In the genomic region with DNA sequence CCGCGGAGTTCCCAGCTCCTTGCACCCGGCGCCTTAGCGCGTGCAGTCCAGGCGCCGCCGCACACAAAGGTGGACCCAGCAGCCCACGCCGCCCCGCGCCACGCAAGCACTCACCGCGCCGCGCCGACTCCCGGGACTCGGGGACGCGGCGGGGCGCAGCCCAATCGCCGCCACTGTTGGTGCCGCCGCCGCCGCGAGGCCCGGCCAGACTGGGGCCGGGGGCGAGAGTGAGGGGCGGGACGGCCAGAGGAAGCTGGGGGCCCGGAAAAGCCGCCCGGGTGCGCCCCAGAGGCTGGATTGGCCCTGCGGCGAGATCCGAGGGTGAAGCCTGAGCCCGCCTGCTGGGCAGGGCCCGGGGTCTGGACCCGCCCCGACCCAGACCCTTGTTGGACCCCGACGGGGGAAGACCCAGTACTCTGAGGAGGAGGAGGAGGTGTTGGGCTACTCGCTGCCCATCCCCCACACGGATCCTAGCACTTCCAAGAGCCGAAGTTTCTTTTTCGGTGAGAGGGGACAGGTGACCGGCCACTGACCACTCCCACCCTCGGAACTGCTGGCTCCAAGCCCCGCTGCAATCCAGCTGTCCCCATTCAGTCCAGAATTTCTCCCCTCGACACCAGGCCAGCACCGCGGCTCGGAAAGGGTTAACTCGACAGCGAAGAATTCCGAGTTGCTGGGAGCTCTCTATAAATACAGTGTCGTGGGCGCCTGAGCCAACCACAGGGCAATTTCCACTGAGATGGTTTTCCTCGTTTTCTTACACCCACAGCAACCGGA, we compare ENCODE assay signal across 7 mouse cellular contexts. TPM values are rescaled to one million over a fixed set of nuclear protein-coding genes. Genes with fewer than 3 reads are reported as not detected.
DNase-seq lines count a peak whose midpoint lies in the region; ATAC-seq lines count a peak whose summit lies in the region.

A gene (minus strand): TSS at position 530 of the 777 bp plus-strand sequence.

- DNase-seq in adrenal gland, adult 8-10 months: peak; percentile 43
- DNase-seq in cerebellum, postnatal 14 days: peak; percentile 79 to 87
- DNase-seq in gastrocnemius, adult 18-20 months (ENCODE audit: low spot score): peak; percentile 57
- DNase-seq in hindbrain, embryonic 14.5 days (ENCODE audit: low spot score): peak; percentile 78
- peak; percentile 63 to 77 for DNase-seq in left cerebral cortex, adult 8-10 months (ENCODE audit: low spot score in 2 of 2)
- peak; percentile 76 to 82 for DNase-seq in lung, postnatal 4 days

- peak within 1 kb of the TSS; percentile 99 for H3K27ac ChIP-seq in hindbrain, embryonic 14.5 days
- peak within 1 kb of the TSS; percentile 95 for H3K27ac ChIP-seq in stomach, embryonic 14.5 days (ENCODE audit: low read length)

- H3K27me3 ChIP-seq in hindbrain, embryonic 14.5 days (ENCODE audit: control insufficient read depth, insufficient read depth, low read length): no peaks in the 10 kb centered on the region
- no peaks in the 10 kb centered on the region for H3K27me3 ChIP-seq in stomach, embryonic 14.5 days (ENCODE audit: control insufficient read depth, insufficient read depth, low read length)

- under 1% methylated on average over 56 of the region's 68 CpGs for WGBS in hindbrain, embryonic 14.5 days
- WGBS in stomach, embryonic 14.5 days: under 1% methylated on average over 59 of the region's 68 CpGs

- H3K4me3 ChIP-seq in hindbrain, embryonic 14.5 days (replicated peaks; ENCODE audit: low read length): peak within 1 kb of the TSS; percentile 89
- H3K4me3 ChIP-seq in stomach, embryonic 14.5 days (ENCODE audit: low read depth, low read length): peak within 1 kb of the TSS; percentile 84

- no peaks in the 10 kb centered on the region for H3K9me3 ChIP-seq in hindbrain, embryonic 14.5 days (ENCODE audit: control insufficient read depth, low read length)
- no peaks in the 10 kb centered on the region for H3K9me3 ChIP-seq in stomach, embryonic 14.5 days (ENCODE audit: control insufficient read depth, low read depth, low read length)

- H3K4me1 ChIP-seq in hindbrain, embryonic 14.5 days (replicated peaks; ENCODE audit: control insufficient read depth, insufficient read depth, low read length): peaks cover 22% of the 10 kb centered on the region
- peaks cover 25% of the 10 kb centered on the region for H3K4me1 ChIP-seq in stomach, embryonic 14.5 days (ENCODE audit: control insufficient read depth, insufficient read depth, low read length)

- peak within 1 kb of the TSS; percentile 79 for H3K4me2 ChIP-seq in hindbrain, embryonic 14.5 days (replicated peaks)
- H3K4me2 ChIP-seq in stomach, embryonic 14.5 days (replicated peaks; ENCODE audit: low read depth, low read length): peak within 1 kb of the TSS; percentile 86

- peak; percentile 77 for ATAC-seq in hindbrain, embryonic 14.5 days (ENCODE audit: low FRiP score)
- peak; percentile 83 for ATAC-seq in stomach, embryonic 14.5 days (ENCODE audit: insufficient number of reproducible peaks, insufficient read depth, low FRiP score, low read depth)

- peak within 1 kb of the TSS; percentile 99 for H3K9ac ChIP-seq in hindbrain, embryonic 14.5 days
- peak within 1 kb of the TSS; percentile 92 for H3K9ac ChIP-seq in stomach, embryonic 14.5 days (replicated peaks; ENCODE audit: low read depth, low read length)

- H3K36me3 ChIP-seq in hindbrain, embryonic 14.5 days (replicated peaks; ENCODE audit: control insufficient read depth, insufficient read depth): no peaks in the 10 kb centered on the region
- H3K36me3 ChIP-seq in stomach, embryonic 14.5 days (ENCODE audit: control insufficient read depth, insufficient read depth, low read length): no peaks in the 10 kb centered on the region

RNA-seq across cellular contexts. Expression of the gene that starts here (rescaled TPM):
- 10 to 100 TPM; 10.2 to 13.1 (median 10.8) TPM for total RNA-seq in adrenal gland, adult 8-10 months (2022)
- total RNA-seq in gastrocnemius, adult 18-20 months (2021): 10 to 100 TPM in 1 of 2 experiments, 1 to 10 TPM in 1; 8.5 to 13.5 TPM
- 33.4 and 37.6 TPM in 2 replicates for polyA plus RNA-seq in hindbrain, embryonic 14.5 days (2014; fragmentation: Nextera tagmentation; extraction: Ambion mirVana)
- total RNA-seq in left cerebral cortex, adult 8-10 months (2022): 1 to 10 TPM; 7.8 to 9.5 (median 8.7) TPM
- polyA plus RNA-seq in stomach, embryonic 14.5 days (2014; fragmentation: Nextera tagmentation; extraction: Ambion mirVana): 43.0 and 45.7 TPM in 2 replicates

Comparison
In these comparisons a context has a peak if more than half of its experiments do, and no peak if none do; other contexts are left out.
1. Peak in every context shown above with its lines: DNase-seq, ATAC-seq, H3K4me3 ChIP-seq and H3K27ac ChIP-seq.